Mouse (Mus musculus): ENCODE measurements at regions not wholly inside any gene's neighbourhood (a gene's known extent, or its start where the extent isn't known, plus 50 kb on each side); places are given as distances from the start of the nearest gene placed in this dataset.

DNA sequence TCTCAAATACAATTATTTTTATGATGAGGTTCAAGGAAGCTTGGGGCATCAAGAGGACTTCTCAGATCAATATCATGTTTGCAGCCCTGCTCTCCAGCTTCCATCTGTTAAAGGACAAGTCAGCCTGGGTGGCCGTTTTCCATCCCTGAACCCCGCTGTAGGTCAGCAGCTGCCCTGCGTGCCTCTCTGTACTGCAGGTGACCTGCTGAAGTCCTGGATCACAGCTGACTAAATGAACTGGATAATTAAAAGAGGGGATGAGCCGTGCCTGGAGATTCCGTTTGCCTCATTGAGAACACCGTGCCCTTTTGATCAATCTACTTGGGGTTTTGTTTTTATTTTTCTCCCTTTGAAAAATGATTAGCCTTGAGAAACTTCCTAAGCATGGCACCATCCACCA lies 221.2 kb upstream of the Ppargc1a start:
- dilution Hi-C loops (cut with MboI; ENCODE audit: extremely low pct_ligation_motif_present, extremely low pct_unique_long_range_greater_than_20kb, low sequenced_read_pairs) = no loop called here
- no peak overlapping the region for H3K4me3 ChIP-seq (replicated peaks in 1 of 3; ENCODE audit: low read depth in 2 of 3, low read length in 2 of 3, poor library complexity in 1 of 3)
- in situ Hi-C loops (cut with MboI; ENCODE audit: low pct_ligation_motif_present, low pct_unique_long_range_greater_than_20kb, low sequenced_read_pairs) = no loop called here

DNA sequence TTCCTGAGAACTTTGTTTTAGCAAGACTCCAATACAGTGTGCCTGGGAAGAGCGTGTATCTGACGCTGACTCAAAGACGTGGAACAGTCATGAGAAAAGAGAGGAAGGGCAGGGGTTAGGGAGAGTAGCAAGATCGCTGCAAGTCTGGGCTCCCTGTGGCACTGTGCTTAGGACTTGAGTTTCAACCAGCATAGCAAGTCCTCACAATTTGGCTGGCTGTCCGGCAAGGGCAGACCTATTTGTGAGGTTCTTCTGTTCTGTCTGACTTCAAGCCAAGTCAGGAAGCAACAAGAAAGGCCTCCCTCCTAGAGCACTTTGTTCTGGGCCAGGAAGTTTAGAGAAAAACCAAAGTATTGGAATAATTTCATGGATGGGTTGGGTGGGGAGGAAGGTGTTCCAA lies 216.0 kb upstream of the Ppargc1a start:
- Histone ChIP-seq H3K36me3 (replicated peaks in 1 of 2; ENCODE audit: control insufficient read depth in 1 of 2, insufficient read depth in 1 of 2, low read length in 1 of 2) (no peaks in the 10 kb centered on the region), H3K4me3 (replicated peaks in 1 of 3; ENCODE audit: low read depth in 2 of 3, low read length in 2 of 3, poor library complexity in 1 of 3) (no peak overlapping the region), H3K4me2 (ENCODE audit: insufficient read depth, low read depth, poor library complexity, severe bottlenecking) (no peak overlapping the region), H3K9me3 (replicated peaks; ENCODE audit: low read length) (no peaks in the 10 kb centered on the region), H3K9ac (ENCODE audit: insufficient read depth, low read depth) (no peak overlapping the region), H3K27me3 (replicated peaks) (no peaks in the 10 kb centered on the region), H3K79me2 (replicated peaks; ENCODE audit: control insufficient read depth, extremely low read depth, insufficient read depth, poor library complexity, severe bottlenecking) (no peaks in the 10 kb centered on the region), H3K4me1 (ENCODE audit: control insufficient read depth in 1 of 2, insufficient read depth in 2 of 2) (no peaks in the 10 kb centered on the region), H3K27ac (ENCODE audit: insufficient read depth, low read depth) (no peak overlapping the region)
- DNase-seq (ENCODE audit: extremely low read depth) = no peak
- in situ Hi-C loops (cut with MboI; ENCODE audit: low pct_ligation_motif_present, low pct_unique_long_range_greater_than_20kb, low sequenced_read_pairs) = no loop called here
- dilution Hi-C loops (cut with MboI; ENCODE audit: extremely low pct_ligation_motif_present, extremely low pct_unique_long_range_greater_than_20kb, low sequenced_read_pairs) = no loop called here
- no peak for TF ChIP-seq HCFC1 (IDR thresholded peaks at IDR 0.05; ENCODE audit: low read depth, low read length)
- TF ChIP-seq TBP (conservative IDR thresholded peaks at IDR 0.05; ENCODE audit: low read depth, low read length) = no peak
- no peak for TF ChIP-seq IRF4 (IDR thresholded peaks at IDR 0.05; ENCODE audit: low read depth, low read length)
- TF ChIP-seq MXI1 (IDR thresholded peaks at IDR 0.05; ENCODE audit: low read depth, low read length) = no peak
- TF ChIP-seq RAD21 (IDR thresholded peaks at IDR 0.05; ENCODE audit: low read depth, low read length) = no peak
- TF ChIP-seq CHD1 (IDR thresholded peaks at IDR 0.05; ENCODE audit: low read depth, low read length) = no peak
- no peak for TF ChIP-seq ZKSCAN1 (IDR thresholded peaks at IDR 0.05; ENCODE audit: borderline replicate concordance, low read depth, low read length)
- no peak for TF ChIP-seq CHD2 (IDR thresholded peaks at IDR 0.05; ENCODE audit: low read length)
- no peak for TF ChIP-seq POLR2A (IDR thresholded peaks at IDR 0.05; ENCODE audit: low read depth, low read length)
- TF ChIP-seq RCOR1 (conservative IDR thresholded peaks at IDR 0.05; ENCODE audit: low read depth, low read length) = no peak
- TF ChIP-seq MEF2A (IDR thresholded peaks at IDR 0.05; ENCODE audit: borderline replicate concordance, low read depth, low read length) = no peak
- no peak for TF ChIP-seq MAX (IDR thresholded peaks at IDR 0.05; ENCODE audit: low read length)
- no peak for TF ChIP-seq POLR2AphosphoS2 (IDR thresholded peaks at IDR 0.05; ENCODE audit: low read depth, low read length)

More for the DNA sequence above, 221.2 kb upstream of the Ppargc1a start:
- no peak for DNase-seq (ENCODE audit: extremely low read depth)
- H3K4me2 ChIP-seq (ENCODE audit: insufficient read depth, low read depth, poor library complexity, severe bottlenecking) = no peak overlapping the region
- no peaks in the 10 kb centered on the region for H3K27me3 ChIP-seq (replicated peaks)
- H3K79me2 ChIP-seq (replicated peaks; ENCODE audit: control insufficient read depth, extremely low read depth, insufficient read depth, poor library complexity, severe bottlenecking) = no peaks in the 10 kb centered on the region
- no peak overlapping the region for H3K9ac ChIP-seq (ENCODE audit: insufficient read depth, low read depth)
- H3K4me1 ChIP-seq (ENCODE audit: control insufficient read depth in 1 of 2, insufficient read depth in 2 of 2) = no peaks in the 10 kb centered on the region
- no peaks in the 10 kb centered on the region for H3K36me3 ChIP-seq (replicated peaks in 1 of 2; ENCODE audit: control insufficient read depth in 1 of 2, insufficient read depth in 1 of 2, low read length in 1 of 2)
- H3K27ac ChIP-seq (ENCODE audit: insufficient read depth, low read depth) = no peak overlapping the region
- TF ChIP-seq USF2 (conservative IDR thresholded peaks at IDR 0.05; ENCODE audit: low read depth, low read length) (no peak), JUN (IDR thresholded peaks at IDR 0.05; ENCODE audit: insufficient read depth, low read depth, low read length) (no peak), GABPA (IDR thresholded peaks at IDR 0.05; ENCODE audit: insufficient replicate concordance, low read depth, low read length) (no peak), RAD21 (IDR thresholded peaks at IDR 0.05; ENCODE audit: low read depth, low read length) (no peak), JUND (conservative IDR thresholded peaks at IDR 0.05; ENCODE audit: low read depth, low read length) (no peak), MYC (IDR thresholded peaks at IDR 0.05; ENCODE audit: low read depth, low read length) (no peak), MAFK (IDR thresholded peaks at IDR 0.05; ENCODE audit: insufficient replicate concordance, low read length) (no peak), MAX (IDR thresholded peaks at IDR 0.05; ENCODE audit: low read length) (no peak), NELFE (IDR thresholded peaks at IDR 0.05; ENCODE audit: low read depth, low read length) (no peak)
- no peaks in the 10 kb centered on the region for H3K9me3 ChIP-seq (replicated peaks; ENCODE audit: low read length)
